Mouse (Mus musculus): ENCODE measurements around the gene Tpp1. TPM values are rescaled to one million over a fixed set of nuclear protein-coding genes. Genes with fewer than 3 reads are reported as not detected.

Tpp1 gene
- polyA plus RNA-seq, 1 experiment from 2014 or later: 104 TPM

- H3K9me3 ChIP-seq (ENCODE audit: control insufficient read depth, low read length): no peaks in the 10 kb centered on the region
- ATAC-seq (ENCODE audit: insufficient number of reproducible peaks, insufficient read depth, low FRiP score, low read depth): 0 out of 2 replicates have a peak, but pooled peaks have one; percentile 29
- 0 out of 2 replicates have a peak, but pooled peaks cover 8% of the 10 kb centered on the region for H3K36me3 ChIP-seq (ENCODE audit: control insufficient read depth, insufficient read depth, low read length)
- peak overlapping the region; percentile 73 to 76 for H3K4me3 ChIP-seq (ENCODE audit: control insufficient read depth in 1 of 2, insufficient read depth in 1 of 2, low read depth in 1 of 2, low read length in 2 of 2)
- H3K4me2 ChIP-seq (ENCODE audit: low read length): peak overlapping the region; percentile 72
- H3K27me3 ChIP-seq (ENCODE audit: control insufficient read depth, insufficient read depth, low read length): peaks cover 7% of the 10 kb centered on the region; the same call in 1 of the 2 replicates
- H3K9ac ChIP-seq (ENCODE audit: low read length): peak overlapping the region; percentile 89
- H3K4me1 ChIP-seq (ENCODE audit: control insufficient read depth in 2 of 2, insufficient read depth in 2 of 2, low read length in 2 of 2): 0 out of 4 replicates have a peak, but pooled peaks cover 0 to 4% of the 10 kb centered on the region in 2 experiments
- WGBS: 7% methylated on average over 20 of the region's 20 CpGs
- H3K27ac ChIP-seq (replicated peaks in 1 of 2; ENCODE audit: control insufficient read depth in 1 of 2, insufficient read depth in 1 of 2, low read depth in 2 of 2, low read length in 2 of 2): peak overlapping the region; percentile 40 to 74
Observed at GRCm38 (mm10) chr7:105786506-105787284, 34.7 kb upstream of the Tpp1 start.

- Histone ChIP-seq H3K27me3 (ENCODE audit: control insufficient read depth, insufficient read depth, low read length) (peaks cover 7% of the 10 kb centered on the region; the same call in 1 of the 2 replicates), H3K9me3 (ENCODE audit: control insufficient read depth, low read length) (no peaks in the 10 kb centered on the region), H3K36me3 (ENCODE audit: control insufficient read depth, insufficient read depth, low read length) (peaks cover 25% of the 10 kb centered on the region), H3K4me2 (ENCODE audit: low read length) (peak overlapping the region; percentile 26; the same call in 1 of the 2 replicates), H3K4me1 (ENCODE audit: control insufficient read depth in 2 of 2, insufficient read depth in 2 of 2, low read length in 2 of 2) (peaks cover 3 to 4% of the 10 kb centered on the region in 2 experiments; a peak in 1 of 4 replicates), H3K27ac (replicated peaks in 1 of 2; ENCODE audit: control insufficient read depth in 1 of 2, insufficient read depth in 1 of 2, low read depth in 2 of 2, low read length in 2 of 2) (peak overlapping the region in 1 of 2 experiments; percentile 36; a peak in 1 of 4 replicates), H3K4me3 (ENCODE audit: control insufficient read depth in 1 of 2, insufficient read depth in 1 of 2, low read depth in 1 of 2, low read length in 2 of 2) (no peak overlapping the region), H3K9ac (ENCODE audit: low read length) (no peak overlapping the region)
- 31% methylated on average over 4 of the region's 4 CpGs for WGBS
- no peak for ATAC-seq (ENCODE audit: insufficient number of reproducible peaks, insufficient read depth, low FRiP score, low read depth)
Observed at GRCm38 (mm10) chr7:105784556-105784955, 32.5 kb upstream of the Tpp1 start.

GRCm38 (mm10) chr7:105783861-105784260 is 31.8 kb upstream of the Tpp1 start:
- Histone ChIP-seq H3K4me1 (ENCODE audit: control insufficient read depth in 2 of 2, insufficient read depth in 2 of 2, low read length in 2 of 2) (peaks cover 7 to 9% of the 10 kb centered on the region in 2 experiments; a peak in 3 of 4 replicates), H3K9me3 (ENCODE audit: control insufficient read depth, low read length) (no peaks in the 10 kb centered on the region), H3K9ac (ENCODE audit: low read length) (no peak overlapping the region), H3K36me3 (ENCODE audit: control insufficient read depth, insufficient read depth, low read length) (peaks cover 25% of the 10 kb centered on the region), H3K27ac (replicated peaks in 1 of 2; ENCODE audit: control insufficient read depth in 1 of 2, insufficient read depth in 1 of 2, low read depth in 2 of 2, low read length in 2 of 2) (no peak overlapping the region), H3K27me3 (ENCODE audit: control insufficient read depth, insufficient read depth, low read length) (peaks cover under 1% of the 10 kb centered on the region; the same call in 1 of the 2 replicates), H3K4me3 (ENCODE audit: control insufficient read depth in 1 of 2, insufficient read depth in 1 of 2, low read depth in 1 of 2, low read length in 2 of 2) (no peak overlapping the region), H3K4me2 (ENCODE audit: low read length) (no peak overlapping the region; the same call in 1 of the 2 replicates)
- ATAC-seq (ENCODE audit: insufficient number of reproducible peaks, insufficient read depth, low FRiP score, low read depth): no peak
- WGBS: 38% methylated on average over 4 of the region's 4 CpGs

- no peaks in the 10 kb centered on the region for H3K9me3 ChIP-seq (ENCODE audit: control insufficient read depth, low read length)
- H3K36me3 ChIP-seq (ENCODE audit: control insufficient read depth, insufficient read depth, low read length): peaks cover 25% of the 10 kb centered on the region
- H3K27me3 ChIP-seq (ENCODE audit: control insufficient read depth, insufficient read depth, low read length): no peaks in the 10 kb centered on the region
- WGBS: 27% methylated on average over 4 of the region's 4 CpGs
- no peak overlapping the region for H3K4me3 ChIP-seq (ENCODE audit: control insufficient read depth in 1 of 2, insufficient read depth in 1 of 2, low read depth in 1 of 2, low read length in 2 of 2)
- ATAC-seq (ENCODE audit: insufficient number of reproducible peaks, insufficient read depth, low FRiP score, low read depth): peak; percentile 71
- H3K4me2 ChIP-seq (ENCODE audit: low read length): peak overlapping the region; percentile 43
- H3K4me1 ChIP-seq (ENCODE audit: control insufficient read depth in 2 of 2, insufficient read depth in 2 of 2, low read length in 2 of 2): peaks cover 17 to 21% of the 10 kb centered on the region in 2 experiments
- H3K9ac ChIP-seq (ENCODE audit: low read length): no peak overlapping the region; the same call in 1 of the 2 replicates
- H3K27ac ChIP-seq (replicated peaks in 1 of 2; ENCODE audit: control insufficient read depth in 1 of 2, insufficient read depth in 1 of 2, low read depth in 2 of 2, low read length in 2 of 2): peak overlapping the region; percentile 90 to 91
Observed at GRCm38 (mm10) chr7:105778553-105779265, 26.7 kb upstream of the Tpp1 start.

GRCm38 (mm10) chr7:105777797-105778552 is 25.9 kb upstream of the Tpp1 start:
- ATAC-seq (ENCODE audit: insufficient number of reproducible peaks, insufficient read depth, low FRiP score, low read depth): peak; percentile 58; the same call in 1 of the 2 replicates
- WGBS: 35% methylated on average over 13 of the region's 13 CpGs
- H3K4me3 ChIP-seq (ENCODE audit: control insufficient read depth in 1 of 2, insufficient read depth in 1 of 2, low read depth in 1 of 2, low read length in 2 of 2): peak overlapping the region; percentile 1 to 4; a peak in 2 of 4 replicates
- H3K4me1 ChIP-seq (ENCODE audit: control insufficient read depth in 2 of 2, insufficient read depth in 2 of 2, low read length in 2 of 2): peaks cover 17 to 21% of the 10 kb centered on the region in 2 experiments
- peak overlapping the region; percentile 43 for H3K4me2 ChIP-seq (ENCODE audit: low read length)
- H3K9me3 ChIP-seq (ENCODE audit: control insufficient read depth, low read length): no peaks in the 10 kb centered on the region
- H3K27ac ChIP-seq (replicated peaks in 1 of 2; ENCODE audit: control insufficient read depth in 1 of 2, insufficient read depth in 1 of 2, low read depth in 2 of 2, low read length in 2 of 2): peak overlapping the region; percentile 90 to 91
- H3K9ac ChIP-seq (ENCODE audit: low read length): no peak overlapping the region
- no peaks in the 10 kb centered on the region for H3K27me3 ChIP-seq (ENCODE audit: control insufficient read depth, insufficient read depth, low read length)
- peaks cover 25% of the 10 kb centered on the region for H3K36me3 ChIP-seq (ENCODE audit: control insufficient read depth, insufficient read depth, low read length)

- ATAC-seq (ENCODE audit: insufficient number of reproducible peaks, insufficient read depth, low FRiP score, low read depth): no peak
- Histone ChIP-seq H3K4me1 (ENCODE audit: control insufficient read depth in 2 of 2, insufficient read depth in 2 of 2, low read length in 2 of 2) (peaks cover 17 to 21% of the 10 kb centered on the region in 2 experiments), H3K9me3 (ENCODE audit: control insufficient read depth, low read length) (no peaks in the 10 kb centered on the region), H3K27ac (replicated peaks in 1 of 2; ENCODE audit: control insufficient read depth in 1 of 2, insufficient read depth in 1 of 2, low read depth in 2 of 2, low read length in 2 of 2) (peak overlapping the region in 1 of 2 experiments; percentile 90; a peak in 2 of 4 replicates), H3K27me3 (ENCODE audit: control insufficient read depth, insufficient read depth, low read length) (no peaks in the 10 kb centered on the region), H3K4me2 (ENCODE audit: low read length) (peak overlapping the region; percentile 43), H3K4me3 (ENCODE audit: control insufficient read depth in 1 of 2, insufficient read depth in 1 of 2, low read depth in 1 of 2, low read length in 2 of 2) (no peak overlapping the region), H3K36me3 (ENCODE audit: control insufficient read depth, insufficient read depth, low read length) (peaks cover 28% of the 10 kb centered on the region), H3K9ac (ENCODE audit: low read length) (no peak overlapping the region)
- WGBS: 80% methylated on average over 1 of the region's 1 CpGs
Observed at GRCm38 (mm10) chr7:105777316-105777715, 25.3 kb upstream of the Tpp1 start.

GRCm38 (mm10) chr7:105776026-105776425 is 24.0 kb upstream of the Tpp1 start:
- Histone ChIP-seq H3K36me3 (ENCODE audit: control insufficient read depth, insufficient read depth, low read length) (peaks cover 32% of the 10 kb centered on the region), H3K4me3 (ENCODE audit: control insufficient read depth in 1 of 2, insufficient read depth in 1 of 2, low read depth in 1 of 2, low read length in 2 of 2) (no peak overlapping the region), H3K27ac (replicated peaks in 1 of 2; ENCODE audit: control insufficient read depth in 1 of 2, insufficient read depth in 1 of 2, low read depth in 2 of 2, low read length in 2 of 2) (no peak overlapping the region), H3K27me3 (ENCODE audit: control insufficient read depth, insufficient read depth, low read length) (no peaks in the 10 kb centered on the region), H3K4me2 (ENCODE audit: low read length) (no peak overlapping the region), H3K9me3 (ENCODE audit: control insufficient read depth, low read length) (no peaks in the 10 kb centered on the region), H3K9ac (ENCODE audit: low read length) (no peak overlapping the region), H3K4me1 (ENCODE audit: control insufficient read depth in 2 of 2, insufficient read depth in 2 of 2, low read length in 2 of 2) (peaks cover 17 to 25% of the 10 kb centered on the region in 2 experiments)
- WGBS: 76% methylated on average over 2 of the region's 2 CpGs
- no peak for ATAC-seq (ENCODE audit: insufficient number of reproducible peaks, insufficient read depth, low FRiP score, low read depth)
